8 mouse cellular contexts compared by ENCODE assay signal in the genomic region with DNA sequence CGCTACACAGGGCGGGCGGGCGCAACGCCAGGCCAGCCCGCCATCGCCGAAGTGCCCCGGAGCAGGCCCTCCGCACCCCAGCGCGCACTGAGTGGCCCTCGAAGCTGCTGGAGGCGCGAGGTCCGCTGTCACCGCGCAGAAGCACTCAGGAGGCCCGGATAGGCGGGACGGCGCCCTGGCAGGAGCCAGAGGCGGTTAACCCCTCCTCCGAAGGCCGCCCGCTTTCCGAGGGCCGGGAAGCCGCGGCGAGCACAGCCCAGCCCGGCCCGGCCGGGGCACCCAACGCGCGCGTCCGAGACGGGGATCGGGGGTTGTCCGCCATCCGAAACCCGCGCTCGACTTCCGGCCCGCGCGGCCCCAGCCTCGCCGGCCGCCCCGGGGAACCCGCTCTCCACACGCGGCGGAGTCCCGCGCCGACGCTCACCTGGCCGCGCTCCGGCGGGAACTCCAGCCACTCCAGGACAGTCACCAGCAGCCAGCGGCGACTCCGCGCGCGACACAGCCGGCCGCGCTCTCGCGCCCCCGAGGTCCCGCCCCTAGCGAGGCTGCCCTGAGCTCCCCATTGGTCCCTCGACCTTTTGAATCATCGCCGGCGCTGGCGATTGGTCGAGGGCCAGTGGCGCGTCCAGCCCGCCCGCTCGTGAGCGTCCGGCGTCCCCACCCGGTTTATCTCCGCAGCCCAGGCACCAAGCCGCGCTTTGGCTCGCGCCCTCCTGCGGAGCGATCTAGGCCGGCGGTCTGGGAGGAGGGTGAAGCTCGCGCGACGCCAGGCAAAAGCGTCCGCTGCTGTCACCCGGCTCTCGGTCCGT. TPM values are rescaled to one million over a fixed set of nuclear protein-coding genes. Genes with fewer than 3 reads are reported as not detected.
DNase-seq lines count a peak whose midpoint lies in the region; ATAC-seq and TF ChIP-seq lines count a peak whose summit lies in the region.

No protein-coding gene starts in this region.

- ATAC-seq in granulocyte monocyte progenitor cell, adult 5-6 weeks (replicated peaks; ENCODE audit: poor library complexity, severe bottlenecking), result peak; percentile 83
- ATAC-seq in intestine, postnatal 0 days, result peak; percentile 99
- ATAC-seq in midbrain, embryonic 11.5 days (ENCODE audit: low FRiP score), result peak; percentile 99

- no peaks in the 10 kb centered on the region for H3K27me3 ChIP-seq in embryonic facial prominence, embryonic 10.5 days (replicated peaks; ENCODE audit: low read depth, poor library complexity, severe bottlenecking)
- H3K27me3 ChIP-seq in intestine, postnatal 0 days (replicated peaks; ENCODE audit: control insufficient read depth, insufficient read depth, low read length), result no peaks in the 10 kb centered on the region
- no peaks in the 10 kb centered on the region for H3K27me3 ChIP-seq in midbrain, embryonic 11.5 days (ENCODE audit: control insufficient read depth, insufficient read depth, low read length)

- under 1% methylated on average over 113 of the region's 113 CpGs for WGBS in embryonic facial prominence, embryonic 10.5 days
- under 1% methylated on average over 89 of the region's 113 CpGs for WGBS in intestine, postnatal 0 days
- WGBS in midbrain, embryonic 11.5 days, result under 1% methylated on average over 105 of the region's 113 CpGs

- DNase-seq in adrenal gland, postnatal 14 days, result peak; percentile 98
- peak; percentile 97 for DNase-seq in embryonic facial prominence, embryonic 10.5 days (ENCODE audit: low spot score)
- DNase-seq in left cerebral cortex, postnatal 4 days, result peak; percentile 96
- peak; percentile 98 for DNase-seq in midbrain, embryonic 11.5 days (ENCODE audit: low spot score, missing footprints)
- DNase-seq in right cerebral cortex, postnatal 4 days, result peak; percentile 91
- peak; percentile 95 for DNase-seq in yolk sac, embryonic 10.5 days (ENCODE audit: low spot score)

- H3K27ac ChIP-seq in embryonic facial prominence, embryonic 10.5 days (replicated peaks), result peak overlapping the region; percentile 93
- peak overlapping the region; percentile 98 for H3K27ac ChIP-seq in intestine, postnatal 0 days (ENCODE audit: low read depth, low read length)
- H3K27ac ChIP-seq in midbrain, embryonic 11.5 days (ENCODE audit: low read depth, low read length), result peak overlapping the region; percentile 87

- peaks cover 33% of the 10 kb centered on the region for H3K4me1 ChIP-seq in embryonic facial prominence, embryonic 10.5 days
- no peaks in the 10 kb centered on the region for H3K4me1 ChIP-seq in intestine, postnatal 0 days (replicated peaks; ENCODE audit: control insufficient read depth, insufficient read depth, low read length)
- H3K4me1 ChIP-seq in midbrain, embryonic 11.5 days (ENCODE audit: control insufficient read depth, insufficient read depth, low read length), result peaks cover 18% of the 10 kb centered on the region

- H3K9ac ChIP-seq in intestine, postnatal 0 days (ENCODE audit: low read depth, low read length), result peak overlapping the region; percentile 78
- peak overlapping the region; percentile 96 for H3K9ac ChIP-seq in midbrain, embryonic 11.5 days (ENCODE audit: low read length)

- TF ChIP-seq CTCF in intestine, postnatal 0 days (IDR thresholded peaks at IDR 0.05; ENCODE audit: low read depth), result peak; percentile 67

- intact Hi-C loops in left cerebral cortex, postnatal 4 days (cut with DNase I), result no loop called here

- peak overlapping the region; percentile 72 for H3K4me3 ChIP-seq in embryonic facial prominence, embryonic 10.5 days
- peak overlapping the region; percentile 78 for H3K4me3 ChIP-seq in intestine, postnatal 0 days (ENCODE audit: low read depth, low read length)
- H3K4me3 ChIP-seq in midbrain, embryonic 11.5 days (ENCODE audit: low read depth, low read length), result peak overlapping the region; percentile 91

- H3K36me3 ChIP-seq in embryonic facial prominence, embryonic 10.5 days (replicated peaks), result peaks cover 17% of the 10 kb centered on the region
- H3K36me3 ChIP-seq in intestine, postnatal 0 days (ENCODE audit: control insufficient read depth, insufficient read depth), result no peaks in the 10 kb centered on the region
- H3K36me3 ChIP-seq in midbrain, embryonic 11.5 days (ENCODE audit: control insufficient read depth, insufficient read depth, low read length), result no peaks in the 10 kb centered on the region

- no peaks in the 10 kb centered on the region for H3K9me3 ChIP-seq in embryonic facial prominence, embryonic 10.5 days
- H3K9me3 ChIP-seq in intestine, postnatal 0 days (ENCODE audit: control insufficient read depth), result no peaks in the 10 kb centered on the region
- no peaks in the 10 kb centered on the region for H3K9me3 ChIP-seq in midbrain, embryonic 11.5 days (ENCODE audit: control insufficient read depth, low read length)

- H3K4me2 ChIP-seq in intestine, postnatal 0 days (replicated peaks; ENCODE audit: low read depth), result peak overlapping the region; percentile 95
- peak overlapping the region; percentile 50 for H3K4me2 ChIP-seq in midbrain, embryonic 11.5 days

RNA-seq across cellular contexts. Expression of gene Lbr, which starts 0.8 kb away (rescaled TPM):
- total RNA-seq in adrenal gland, postnatal 14 days (2021), result 33.7 and 42.9 TPM in 2 replicates
- polyA plus RNA-seq in embryonic facial prominence, embryonic 10.5 days (2016; fragmentation: Nextera tagmentation; extraction: Ambion mirVana), result 158 and 172 TPM in 2 replicates
- 132 and 145 TPM in 2 replicates for total RNA-seq in granulocyte monocyte progenitor cell, adult 5-6 weeks (2014; fragmentation: Nextera tagmentation)
- total RNA-seq in granulocyte monocyte progenitor cell, adult 5-6 weeks (2017), result 245 and 274 TPM in 2 replicates
- 34.4 and 37.7 TPM in 2 replicates for polyA plus RNA-seq in intestine, postnatal 0 days (2015; fragmentation: Nextera tagmentation; extraction: Ambion mirVana)
- total RNA-seq in left cerebral cortex, postnatal 4 days (2021), result 10 to 100 TPM; 21.7 to 24.1 TPM
- polyA plus RNA-seq in midbrain, embryonic 11.5 days (2014; fragmentation: Nextera tagmentation; extraction: Ambion mirVana), result 208 and 230 TPM in 2 replicates

Comparison
In these comparisons a context has a peak if more than half of its experiments do, and no peak if none do; other contexts are left out.
1. Peak in every context shown above with its lines: DNase-seq, ATAC-seq, H3K4me3 ChIP-seq and H3K27ac ChIP-seq.